In the genomic region with DNA sequence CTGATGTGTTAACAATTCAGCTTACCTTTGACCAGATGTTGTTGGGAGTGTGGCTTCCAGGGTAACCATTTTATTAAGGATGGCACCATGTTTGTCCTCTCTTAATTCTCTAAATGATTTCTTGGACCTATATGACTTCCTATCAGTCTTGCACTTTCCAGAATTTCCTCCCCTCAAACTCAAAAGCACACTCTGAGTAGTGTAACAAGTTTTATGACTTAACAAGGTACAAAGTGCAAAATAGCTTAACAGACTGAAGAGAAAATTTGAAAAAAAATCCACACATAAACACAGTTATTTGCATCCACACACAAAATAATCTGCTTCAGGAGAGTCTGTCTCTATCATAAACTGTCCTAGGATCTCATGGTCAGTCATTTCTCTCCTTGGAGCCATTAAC, we compare ENCODE assay signal across 29 mouse cellular contexts.
"Had no signal": no experiment of that assay in that cellular context is flagged by ENCODE, and none has a peak within 500 bp of the region (broad histone marks: within the 10 kb centered on the region; RNA-seq: fewer than 3 reads in every experiment).

No protein-coding gene starts in this region.

- DNase-seq: cerebellum, adult 2 months; cerebellum, adult 8-10 months; cerebellum, adult 9-10 months; cerebellum, adult 9-11 months; cerebellum, postnatal 10 days; cerebellum, postnatal 14 days; cerebellum, postnatal 25 days; cerebellum, postnatal 36 days; embryo, embryonic 11 days; forebrain, postnatal 0 days; gastrocnemius, adult 2 months; gastrocnemius, postnatal 10 days; gastrocnemius, postnatal 14 days; gastrocnemius, postnatal 25 days; gastrocnemius, postnatal 36 days; heart, adult 11 months; heart, adult 18-20 months; heart, adult 2 months had no signal

- H3K9me3 ChIP-seq: embryonic facial prominence, embryonic 10.5 days; embryonic facial prominence, embryonic 12.5 days; embryonic facial prominence, embryonic 13.5 days; embryonic facial prominence, embryonic 15.5 days; forebrain, embryonic 10.5 days; forebrain, embryonic 12.5 days; forebrain, embryonic 13.5 days; forebrain, embryonic 15.5 days had no signal

- ATAC-seq: forebrain, embryonic 13.5 days; forebrain, embryonic 14.5 days; forebrain, embryonic 15.5 days; forebrain, embryonic 16.5 days; forebrain, postnatal 0 days had no signal

- H3K9ac ChIP-seq: embryonic facial prominence, embryonic 12.5 days; embryonic facial prominence, embryonic 13.5 days; embryonic facial prominence, embryonic 15.5 days; forebrain, embryonic 12.5 days; forebrain, embryonic 13.5 days; forebrain, embryonic 15.5 days; forebrain, postnatal 0 days had no signal

- H3K36me3 ChIP-seq: embryonic facial prominence, embryonic 10.5 days; embryonic facial prominence, embryonic 12.5 days; embryonic facial prominence, embryonic 13.5 days; embryonic facial prominence, embryonic 15.5 days; forebrain, embryonic 10.5 days; forebrain, embryonic 12.5 days; forebrain, embryonic 15.5 days had no signal

- H3K4me1 ChIP-seq: embryonic facial prominence, embryonic 10.5 days; embryonic facial prominence, embryonic 12.5 days; embryonic facial prominence, embryonic 13.5 days; embryonic facial prominence, embryonic 15.5 days; forebrain, embryonic 12.5 days; forebrain, embryonic 13.5 days; forebrain, embryonic 15.5 days had no signal

- H3K4me2 ChIP-seq: embryonic facial prominence, embryonic 12.5 days; embryonic facial prominence, embryonic 13.5 days; embryonic facial prominence, embryonic 15.5 days; forebrain, embryonic 12.5 days; forebrain, embryonic 13.5 days; forebrain, embryonic 15.5 days had no signal

- H3K27ac ChIP-seq: embryonic facial prominence, embryonic 10.5 days; embryonic facial prominence, embryonic 12.5 days; embryonic facial prominence, embryonic 13.5 days; embryonic facial prominence, embryonic 15.5 days; forebrain, embryonic 10.5 days; forebrain, embryonic 12.5 days; forebrain, embryonic 13.5 days; forebrain, embryonic 15.5 days; gastrocnemius, adult 2 months; heart, adult 2 months had no signal

- H3K27me3 ChIP-seq: embryonic facial prominence, embryonic 12.5 days; embryonic facial prominence, embryonic 13.5 days; embryonic facial prominence, embryonic 15.5 days; forebrain, embryonic 12.5 days; forebrain, embryonic 13.5 days; forebrain, embryonic 15.5 days had no signal

- H3K4me3 ChIP-seq: embryonic facial prominence, embryonic 10.5 days; embryonic facial prominence, embryonic 12.5 days; embryonic facial prominence, embryonic 13.5 days; embryonic facial prominence, embryonic 15.5 days; erythroblast, embryonic 14.5 days; forebrain, embryonic 10.5 days; forebrain, embryonic 12.5 days; forebrain, embryonic 13.5 days; forebrain, embryonic 15.5 days; gastrocnemius, adult 2 months; heart, adult 2 months had no signal
